16 mouse cellular contexts compared by ENCODE assay signal in genomic region chr1:75444208-75444607, GRCm38 (mm10). TPM values are rescaled to one million over a fixed set of nuclear protein-coding genes. Genes with fewer than 3 reads are reported as not detected.
DNase-seq lines count a peak whose midpoint lies in the region; ATAC-seq lines count a peak whose summit lies in the region.
"Had no signal": no experiment of that assay in that cellular context is flagged by ENCODE, and none has a peak within 500 bp of the region (broad histone marks: within the 10 kb centered on the region; RNA-seq: fewer than 3 reads in every experiment).

No protein-coding gene starts in this region.

- peaks cover 64% of the 10 kb centered on the region for H3K27me3 ChIP-seq in heart, embryonic 13.5 days (replicated peaks)
- no peaks in the 10 kb centered on the region for H3K27me3 ChIP-seq in midbrain, embryonic 14.5 days (ENCODE audit: control insufficient read depth, insufficient read depth, low read length)

- H3K4me2 ChIP-seq in heart, embryonic 13.5 days = no peak overlapping the region
- H3K4me2 ChIP-seq in midbrain, embryonic 14.5 days (ENCODE audit: low read length) = peak overlapping the region; percentile 70
- H3K4me2 ChIP-seq: heart, embryonic 11.5 days; stomach, embryonic 15.5 days had no signal

- H3K4me3 ChIP-seq in heart, embryonic 13.5 days = no peak overlapping the region
- no peak overlapping the region for H3K4me3 ChIP-seq in midbrain, embryonic 14.5 days (replicated peaks; ENCODE audit: low read depth, low read length)
- H3K4me3 ChIP-seq: embryonic facial prominence, embryonic 12.5 days; limb, embryonic 10.5 days; stomach, embryonic 15.5 days had no signal

- 66% methylated on average over 3 of the region's 3 CpGs for WGBS in heart, embryonic 13.5 days
- 6% methylated on average over 3 of the region's 3 CpGs for WGBS in midbrain, embryonic 14.5 days

- peak overlapping the region; percentile 28; the same call in 1 of the 2 replicates for H3K9ac ChIP-seq in heart, embryonic 13.5 days
- H3K9ac ChIP-seq in midbrain, embryonic 14.5 days (replicated peaks; ENCODE audit: low read length) = peak overlapping the region; percentile 48; the same call in 1 of the 2 replicates
- H3K9ac ChIP-seq: embryonic facial prominence, embryonic 12.5 days; stomach, embryonic 15.5 days had no signal

- peaks cover 37% of the 10 kb centered on the region for H3K36me3 ChIP-seq in heart, embryonic 13.5 days
- H3K36me3 ChIP-seq in midbrain, embryonic 14.5 days (ENCODE audit: control insufficient read depth, insufficient read depth, low read length) = no peaks in the 10 kb centered on the region
- H3K36me3 ChIP-seq: embryonic facial prominence, embryonic 12.5 days had no signal

- H3K27ac ChIP-seq in heart, embryonic 13.5 days (replicated peaks) = no peak overlapping the region
- peak overlapping the region; percentile 90 for H3K27ac ChIP-seq in midbrain, embryonic 14.5 days (replicated peaks; ENCODE audit: low read depth, low read length)
- H3K27ac ChIP-seq: stomach, embryonic 15.5 days had no signal

- intact Hi-C loops in heart, postnatal 25 days (cut with DNase I) = no loop called here

- no peak for DNase-seq in heart, postnatal 25 days (ENCODE audit: low spot score)
- peak; percentile 58 for DNase-seq in MN1 (ENCODE audit: low spot score)
- DNase-seq in cerebellum, postnatal 10 days = peak; percentile 57 to 63
- DNase-seq in midbrain, embryonic 14.5 days = peak; percentile 53
- no peak for DNase-seq in urinary bladder, postnatal 25 days (ENCODE audit: low spot score)
- no peak for DNase-seq in lung, adult 18-20 months
- DNase-seq: layer of hippocampus, adult 9-11 months; thymus, postnatal 4 days had no signal

- ATAC-seq in heart, embryonic 13.5 days (ENCODE audit: extremely low read depth, insufficient number of reproducible peaks, low FRiP score, low TSS enrichment) = no peak
- ATAC-seq in midbrain, embryonic 14.5 days (ENCODE audit: low FRiP score, low TSS enrichment) = peak; percentile 29; the same call in 1 of the 2 replicates
- ATAC-seq: intestine, embryonic 16.5 days; lung, postnatal 0 days had no signal

- H3K4me1 ChIP-seq in heart, embryonic 13.5 days = peaks cover 56% of the 10 kb centered on the region
- peaks cover 68% of the 10 kb centered on the region for H3K4me1 ChIP-seq in midbrain, embryonic 14.5 days (ENCODE audit: control insufficient read depth, insufficient read depth, low read length)

- no peaks in the 10 kb centered on the region for H3K9me3 ChIP-seq in heart, embryonic 13.5 days
- no peaks in the 10 kb centered on the region for H3K9me3 ChIP-seq in midbrain, embryonic 14.5 days (ENCODE audit: control insufficient read depth, low read length)
- H3K9me3 ChIP-seq: embryonic facial prominence, embryonic 12.5 days; limb, embryonic 10.5 days; stomach, embryonic 15.5 days had no signal

RNA-seq across cellular contexts. Expression of gene Asic4, which starts 6.0 kb away (rescaled TPM):
- 0.28 and 0.31 TPM in 2 replicates for polyA plus RNA-seq in heart, embryonic 13.5 days (2015; fragmentation: Nextera tagmentation; extraction: Ambion mirVana)
- not detected for total RNA-seq in heart, postnatal 25 days (2021)
- 16.6 and 34.3 TPM in 2 replicates for polyA plus RNA-seq in midbrain, embryonic 14.5 days (2014; fragmentation: Nextera tagmentation; extraction: Ambion mirVana)
- total RNA-seq: monocyte, adult 5-6 weeks had no signal
- polyA plus RNA-seq: lung, postnatal 0 days had no signal

RNA-seq across cellular contexts. Expression of gene Gmppa, which starts 8.5 kb away (rescaled TPM):
- 70.7 and 73.7 TPM in 2 replicates for polyA plus RNA-seq in heart, embryonic 13.5 days (2015; fragmentation: Nextera tagmentation; extraction: Ambion mirVana)
- total RNA-seq in heart, postnatal 25 days (2021) = 10 to 100 TPM; 36.6 to 37.3 TPM
- 75.7 and 75.9 TPM in 2 replicates for polyA plus RNA-seq in midbrain, embryonic 14.5 days (2014; fragmentation: Nextera tagmentation; extraction: Ambion mirVana)

RNA-seq across cellular contexts. Expression of gene Chpf, which starts 34.9 kb away (rescaled TPM):
- polyA plus RNA-seq in heart, embryonic 13.5 days (2015; fragmentation: Nextera tagmentation; extraction: Ambion mirVana) = 26.0 and 28.6 TPM in 2 replicates
- 10 to 100 TPM; 26.4 to 28.2 TPM for total RNA-seq in heart, postnatal 25 days (2021)
- polyA plus RNA-seq in midbrain, embryonic 14.5 days (2014; fragmentation: Nextera tagmentation; extraction: Ambion mirVana) = 39.7 and 44.2 TPM in 2 replicates

RNA-seq across cellular contexts. Expression of gene Tmem198, which starts 35.1 kb away (rescaled TPM):
- polyA plus RNA-seq in heart, embryonic 13.5 days (2015; fragmentation: Nextera tagmentation; extraction: Ambion mirVana) = 0.43 and 0.49 TPM in 2 replicates
- total RNA-seq in heart, postnatal 25 days (2021) = under 1 TPM; 0.42 to 0.61 TPM
- 42.9 and 55.9 TPM in 2 replicates for polyA plus RNA-seq in midbrain, embryonic 14.5 days (2014; fragmentation: Nextera tagmentation; extraction: Ambion mirVana)

Comparison
In these comparisons a context has a peak if more than half of its experiments do, and no peak if none do; other contexts are left out.
1. DNase-seq: peak in MN1 (single experiment), cerebellum, postnatal 10 days (2 of 2) and midbrain, embryonic 14.5 days (single experiment); none in heart, postnatal 25 days (single experiment), urinary bladder, postnatal 25 days (single experiment) and lung, adult 18-20 months (0 of 2).
2. RNA of gene Asic4, which starts 6.0 kb away (polyA plus RNA-seq): 16.6 to 34.3 TPM in midbrain, embryonic 14.5 days; 0.28 to 0.31 TPM in heart, embryonic 13.5 days; every median in the first group is over 10 times any median in the second.